Mouse (Mus musculus): ENCODE measurements around the gene Gca. TPM values are rescaled to one million over a fixed set of nuclear protein-coding genes. Genes with fewer than 3 reads are reported as not detected.

Gene Gca
- polyA plus RNA-seq, 1 experiment from 2014 or later: 2.8 TPM

DNA sequence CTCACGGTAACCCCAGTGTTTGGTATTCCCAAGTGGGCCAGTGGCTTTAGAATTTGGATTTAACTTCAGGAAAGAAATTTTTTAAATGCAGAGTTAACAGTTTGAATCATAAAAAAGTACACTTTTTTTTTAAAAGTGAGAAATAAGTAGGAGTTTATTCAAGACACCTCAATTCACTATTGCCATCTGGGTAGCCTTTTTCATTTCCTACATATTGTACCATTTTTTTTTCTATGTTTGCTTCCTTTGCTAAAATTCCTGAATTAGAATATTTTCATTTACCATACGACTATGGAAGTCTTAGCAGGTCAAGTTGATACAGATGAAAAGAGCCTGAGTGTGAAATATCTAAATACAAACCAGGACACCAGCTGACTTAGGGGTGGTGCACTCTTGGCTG is 79.0 kb downstream of the Gca start:
- Histone ChIP-seq H3K4me1 (no peaks in the 10 kb centered on the region), H3K4me3 (no peak overlapping the region), H3K27ac (replicated peaks) (no peak overlapping the region), H3K27me3 (no peaks in the 10 kb centered on the region), H3K36me3 (no peaks in the 10 kb centered on the region), H3K4me2 (replicated peaks) (no peak overlapping the region), H3K9me3 (no peaks in the 10 kb centered on the region), H3K9ac (replicated peaks) (no peak overlapping the region)
- no peak for ATAC-seq (ENCODE audit: low FRiP score, low read depth)
- WGBS: 76% methylated on average over 2 of the region's 2 CpGs

Other genes with a start within 250 kb of the Gca start
- 0.18 and 0.35 TPM in 2 replicates for gene Gcg, start 180.6 kb upstream of the Gca start, polyA plus RNA-seq (2016; fragmentation: Nextera tagmentation; extraction: Ambion mirVana)
- 2.0 and 2.6 TPM in 2 replicates for gene Fap, start 90.2 kb upstream of the Gca start, polyA plus RNA-seq (2016; fragmentation: Nextera tagmentation; extraction: Ambion mirVana)
- 0.97 and 1.2 TPM in 2 replicates for gene Ifih1, start 18.0 kb upstream of the Gca start, polyA plus RNA-seq (2016; fragmentation: Nextera tagmentation; extraction: Ambion mirVana)

All from midbrain, embryonic 12.5 days (tissue).